7 mouse cellular contexts compared by ENCODE assay signal in genomic region chr4:49958275-49958674, GRCm38 (mm10).
A peak's percentile ranks its signal among the peaks of the same experiment; 100 is the strongest.
DNase-seq lines count a peak whose midpoint lies in the region.

No protein-coding gene starts in this region.

- DNase-seq in kidney, adult 9 months = peak; percentile 28
- no peak for DNase-seq in kidney, adult 8-10 months
- peak; percentile 13 to 15 for DNase-seq in right cerebral cortex, adult 2 months (ENCODE audit: low spot score in 2 of 2)
- no peak for DNase-seq in right cerebral cortex, postnatal 36 days (ENCODE audit: low spot score in 2 of 2)
- peak; percentile 0 for DNase-seq in fibroblast of lung, adult 2 months (ENCODE audit: low read depth)
- no peak for DNase-seq in spleen, adult 12 weeks (ENCODE audit: low spot score)
- DNase-seq in ovary, postnatal 14 days (ENCODE audit: low spot score) = no peak

Comparison
In these comparisons a context has a peak if more than half of its experiments do, and no peak if none do; other contexts are left out.
1. DNase-seq: peak in kidney, adult 9 months (single experiment), right cerebral cortex, adult 2 months (2 of 2) and fibroblast of lung, adult 2 months (single experiment); none in kidney, adult 8-10 months (0 of 2), right cerebral cortex, postnatal 36 days (0 of 2), spleen, adult 12 weeks (single experiment) and ovary, postnatal 14 days (single experiment).